Mouse (Mus musculus) heart, adult 9 months (tissue): ENCODE data around the gene Gucy1a1.
"Not testable (repeated sequence)": the region's sequence is repeated elsewhere in the genome, so short reads cannot be mapped to it uniquely, and the experiment has no call there.

ENCODE experiments used
- DNase-seq, 2 experiments: peaks; one replicate each; pipeline ENCODE4 v3.0.0; 2022; ENCODE audit warnings: low spot score in 2 of 2

The Gucy1a1 gene

DNA sequence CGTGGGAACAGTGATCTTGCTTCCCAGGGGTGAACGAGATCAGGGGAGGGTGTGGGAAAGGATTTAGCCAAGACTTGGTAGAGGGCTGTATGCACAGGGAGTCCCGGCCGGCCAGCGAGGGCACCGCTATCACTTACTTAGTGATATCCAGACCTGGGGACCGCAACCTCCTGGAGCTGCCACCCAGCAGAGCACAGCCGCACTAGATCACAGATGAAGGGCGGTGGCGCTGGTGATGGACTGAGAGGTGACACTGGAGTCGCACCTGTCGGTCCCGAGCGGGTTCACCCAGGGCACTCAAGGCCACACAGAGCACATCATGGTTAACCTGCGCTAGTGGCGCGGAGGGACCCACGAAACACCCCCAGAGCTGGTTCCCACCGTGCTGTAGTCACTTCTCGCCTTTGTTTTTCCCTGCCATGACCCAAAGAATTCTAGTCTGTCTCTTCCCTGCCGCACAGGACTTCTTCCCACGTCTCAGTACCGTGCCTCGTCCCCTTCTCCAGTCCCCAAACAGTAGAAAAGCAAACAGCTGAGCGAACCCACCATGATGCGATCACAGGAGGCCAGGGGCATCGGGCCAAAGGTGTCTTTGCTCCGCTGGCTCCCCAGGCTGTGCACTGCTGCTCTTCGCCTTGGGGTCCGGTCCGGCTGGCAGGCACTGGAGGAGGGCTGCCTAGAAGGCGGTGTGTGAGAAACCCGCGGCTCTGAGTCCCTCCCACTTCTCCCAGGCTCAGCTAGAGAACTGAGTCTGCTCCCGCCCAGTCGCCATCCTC lies at the start of gene Gucy1a1:
Gucy1a1 (minus strand) TSS at position 664 of the 776 bp plus-strand sequence.
- DNase-seq = peak; percentile 64 to 66

DNA sequence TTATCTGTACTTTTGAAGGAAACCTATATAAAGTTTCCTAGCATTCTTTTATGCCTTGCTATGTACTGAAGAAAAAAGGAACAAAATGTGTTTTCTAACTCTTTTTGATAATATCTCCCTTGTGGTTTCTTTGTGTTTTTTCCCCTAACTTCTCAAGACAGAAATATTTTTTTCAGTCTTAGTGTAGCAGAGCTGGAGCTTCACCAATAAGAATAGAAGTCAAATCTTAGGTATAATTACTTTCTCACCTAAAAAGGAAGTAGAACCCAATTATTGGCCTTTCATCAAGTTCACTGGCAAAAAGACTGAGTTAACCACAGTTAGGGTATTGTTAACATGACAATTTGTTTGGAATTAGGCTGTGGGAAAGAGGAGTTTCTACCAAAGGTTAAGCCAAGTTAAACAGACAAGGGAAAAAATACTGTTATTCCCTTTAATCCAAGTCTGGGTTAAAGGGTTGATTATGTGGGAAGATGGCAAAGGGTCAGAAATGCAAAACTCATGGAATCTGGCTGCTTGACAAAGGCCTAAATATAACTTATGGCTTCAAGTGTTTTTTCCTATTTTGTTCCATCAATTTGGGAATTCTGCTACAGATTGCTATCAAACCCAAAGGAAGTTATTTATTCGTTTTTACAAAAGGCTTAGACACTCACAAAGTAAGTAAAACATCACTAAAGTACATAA lies 46.1 kb upstream of the Gucy1a1 start:
- DNase-seq = peak; percentile 9 to 23

DNA sequence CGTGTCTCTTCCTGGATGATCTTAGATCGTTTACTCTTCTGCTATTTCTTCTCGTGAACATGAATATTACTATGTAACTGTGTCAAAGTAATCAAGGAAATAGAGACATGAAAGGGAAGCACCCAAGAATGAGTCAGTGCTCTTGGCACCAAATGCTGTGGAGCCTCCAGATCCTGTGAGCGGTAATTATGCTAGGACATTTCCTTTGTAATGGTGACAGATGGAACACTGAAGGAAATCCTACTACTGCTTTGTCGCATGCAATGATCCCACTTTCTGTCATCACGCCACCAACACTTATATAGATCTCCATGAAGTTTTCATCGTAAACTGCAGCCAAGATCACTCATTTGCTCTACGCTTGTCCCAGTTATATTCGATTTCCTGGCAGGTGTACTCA lies 40.0 kb upstream of the Gucy1a1 start:
- peak; percentile 24 to 27 for DNase-seq

DNA sequence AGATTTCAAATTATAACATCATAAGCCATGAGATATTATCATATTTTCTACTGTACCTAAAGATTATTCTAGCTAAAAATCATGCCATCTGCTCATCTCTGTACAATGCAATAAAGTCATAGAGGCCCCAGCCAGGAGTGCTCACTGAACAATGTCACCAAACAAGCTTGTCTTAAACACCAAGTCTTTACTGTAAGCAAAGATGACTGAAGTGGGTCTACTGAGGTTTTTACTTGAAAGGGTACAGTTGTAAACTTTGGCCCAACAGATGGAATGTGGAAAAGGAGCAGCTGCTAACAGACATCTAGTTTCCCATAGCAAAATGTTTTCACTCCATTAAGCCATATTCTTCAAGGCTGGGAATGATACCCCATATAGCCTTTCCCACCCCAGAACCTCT lies 35.9 kb upstream of the Gucy1a1 start:
- no peak for DNase-seq

DNA sequence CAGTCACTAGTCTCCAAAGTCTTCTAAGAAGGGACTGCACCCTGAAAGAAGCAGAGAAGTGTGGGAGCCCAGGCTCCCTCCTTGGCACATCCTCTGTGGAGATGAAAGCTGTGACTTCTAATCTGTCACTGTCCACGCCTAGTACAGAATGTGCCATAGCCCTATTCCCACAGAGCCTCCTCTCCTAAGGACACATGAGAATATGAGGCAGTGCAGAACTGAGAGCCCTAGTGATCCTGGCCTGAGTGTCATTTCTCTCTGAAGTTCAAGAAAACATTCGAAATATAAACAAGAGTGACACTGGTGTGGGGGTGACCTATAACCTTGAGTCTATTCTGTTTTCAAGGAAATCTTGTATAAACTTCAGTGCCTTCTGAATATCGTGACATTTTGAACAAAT lies 34.7 kb upstream of the Gucy1a1 start:
- peak in 1 of 2 experiments; percentile 25 for DNase-seq

DNA sequence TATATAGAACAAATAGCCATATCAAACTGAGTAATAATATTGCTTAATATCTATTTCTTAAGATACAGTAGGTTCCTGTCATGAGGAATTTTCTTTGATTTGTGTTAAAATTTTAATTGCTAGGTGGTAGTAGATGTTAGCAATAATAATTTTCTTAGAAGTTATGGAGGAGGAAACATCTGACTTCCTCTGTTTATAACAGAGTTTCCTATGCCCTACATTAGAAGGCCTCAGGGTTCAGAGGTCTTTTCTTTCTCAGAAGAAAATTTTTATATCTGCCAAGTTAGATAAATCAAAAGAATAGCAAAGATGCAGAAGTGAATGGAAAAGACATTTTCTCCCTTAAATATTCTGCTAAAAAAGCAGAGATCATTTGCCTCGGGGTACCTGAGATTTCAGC lies 29.9 kb upstream of the Gucy1a1 start:
- no peak for DNase-seq

DNA sequence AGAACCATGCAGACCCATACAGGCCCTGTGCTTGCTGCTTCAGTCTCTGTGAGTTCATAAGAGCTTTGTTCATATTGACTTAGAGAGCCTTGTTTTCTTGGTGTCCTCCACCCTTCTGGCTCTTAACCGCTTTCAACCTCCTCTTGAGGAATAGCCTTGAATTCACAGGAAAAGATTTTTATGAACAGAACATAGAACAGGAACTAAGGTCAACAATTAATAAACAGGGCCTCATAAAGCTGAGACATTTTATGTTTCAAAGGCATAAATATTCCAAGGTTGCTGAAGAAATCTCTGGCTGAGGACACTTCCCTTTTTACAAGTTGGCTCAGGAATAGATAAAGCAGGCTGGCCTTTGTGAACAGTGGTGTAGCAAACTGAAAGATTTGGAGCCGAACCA lies 21.5 kb upstream of the Gucy1a1 start:
- no peak for DNase-seq

DNA sequence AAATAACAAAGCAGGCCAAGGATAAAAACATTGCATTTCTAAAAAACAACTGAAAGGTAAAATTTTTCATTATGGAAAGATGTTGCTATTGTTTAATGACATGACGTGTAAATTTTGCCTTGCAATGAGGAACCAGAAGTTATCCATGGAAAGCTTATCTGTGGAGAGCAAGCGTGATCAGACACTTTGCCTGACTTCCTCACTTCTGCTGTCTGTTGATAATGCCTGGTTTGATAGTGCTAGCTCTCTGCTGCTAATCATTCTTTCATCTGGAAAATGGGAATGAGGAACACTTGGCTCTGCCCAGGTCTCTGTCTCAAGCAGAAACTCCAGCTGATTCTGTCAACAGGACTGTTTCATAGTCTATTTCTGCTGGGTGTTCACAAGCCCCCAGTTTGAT lies 20.3 kb upstream of the Gucy1a1 start:
- no peak for DNase-seq

DNA sequence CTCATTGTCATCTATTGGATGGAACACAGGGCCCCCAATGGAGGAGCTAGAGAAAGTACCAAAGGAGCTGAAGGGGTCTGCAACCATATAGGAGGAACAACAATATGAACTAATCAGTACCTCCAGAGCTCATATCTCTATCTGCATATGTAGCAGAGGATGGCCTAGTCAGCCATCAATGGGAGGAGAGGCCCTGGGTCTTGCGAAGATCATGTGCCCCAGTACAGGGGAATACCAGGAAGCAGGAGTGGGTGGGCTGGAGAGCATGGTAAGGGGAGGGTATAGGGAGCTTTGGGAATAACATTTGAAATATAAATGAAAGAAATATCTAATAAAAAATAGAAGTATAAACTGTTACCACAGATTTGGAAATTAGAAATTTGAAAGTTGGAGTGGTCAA lies 17.4 kb upstream of the Gucy1a1 start:
- not testable (repeated sequence) for DNase-seq

DNA sequence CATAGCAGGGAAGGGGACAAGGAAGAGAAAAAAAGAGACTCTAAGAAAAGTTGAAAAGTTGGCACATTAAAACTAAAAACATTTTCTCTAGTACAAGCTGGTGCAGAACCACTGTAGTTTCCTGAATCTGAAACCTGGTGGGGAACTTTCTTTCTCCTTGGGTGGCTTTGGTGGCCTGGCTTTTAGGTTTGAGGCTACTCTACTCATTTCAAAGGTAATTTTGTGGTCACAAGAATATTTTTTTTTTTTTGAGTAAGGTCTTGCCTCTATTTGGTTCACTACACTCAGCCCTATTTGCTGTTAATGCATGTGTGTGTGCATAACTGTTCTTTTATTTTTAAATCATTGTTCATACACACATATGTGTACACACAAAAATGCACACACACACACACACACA lies 389 bp upstream of the Gucy1a1 start:
- no peak for DNase-seq

DNA sequence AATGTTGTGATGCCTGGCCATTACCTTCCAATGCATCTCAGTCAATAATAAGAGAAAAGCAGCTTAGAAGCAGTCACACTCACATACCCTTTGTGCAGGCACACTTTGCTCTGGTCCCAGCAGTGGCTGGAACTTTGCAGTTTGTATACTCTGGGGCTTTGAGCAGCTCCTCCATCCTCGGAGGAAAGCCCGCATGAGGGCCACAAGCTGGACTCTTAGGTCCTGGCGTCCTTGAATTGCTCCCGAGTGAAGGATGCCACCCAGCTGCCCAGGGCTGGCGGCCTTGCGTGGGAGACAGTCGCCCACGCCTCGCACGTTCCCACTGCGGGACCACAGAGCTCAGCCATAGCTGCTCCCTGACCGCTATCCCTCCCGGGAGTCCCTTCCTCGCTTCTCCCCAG lies 864 bp downstream of the Gucy1a1 start:
- no peak for DNase-seq

DNA sequence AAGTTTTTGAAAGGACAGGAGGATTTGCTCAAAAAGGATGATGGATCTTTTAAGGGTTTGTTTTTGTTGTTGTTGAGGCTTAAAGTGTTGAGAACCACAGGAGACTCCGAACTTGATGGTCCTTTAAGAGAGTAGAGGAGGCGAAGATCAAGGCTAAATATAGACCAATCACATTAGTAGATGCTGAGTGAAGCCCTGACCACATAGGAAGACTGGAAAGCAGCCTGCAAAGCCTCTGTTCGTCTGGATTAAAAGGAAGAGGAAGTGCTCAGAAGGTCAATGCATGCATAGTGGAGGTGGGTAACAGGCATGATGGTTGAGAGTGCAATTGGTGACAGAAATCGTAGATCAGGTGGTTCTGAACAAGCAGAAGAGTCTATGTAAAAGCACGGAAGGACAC lies 4.8 kb downstream of the Gucy1a1 start:
- no peak for DNase-seq

DNA sequence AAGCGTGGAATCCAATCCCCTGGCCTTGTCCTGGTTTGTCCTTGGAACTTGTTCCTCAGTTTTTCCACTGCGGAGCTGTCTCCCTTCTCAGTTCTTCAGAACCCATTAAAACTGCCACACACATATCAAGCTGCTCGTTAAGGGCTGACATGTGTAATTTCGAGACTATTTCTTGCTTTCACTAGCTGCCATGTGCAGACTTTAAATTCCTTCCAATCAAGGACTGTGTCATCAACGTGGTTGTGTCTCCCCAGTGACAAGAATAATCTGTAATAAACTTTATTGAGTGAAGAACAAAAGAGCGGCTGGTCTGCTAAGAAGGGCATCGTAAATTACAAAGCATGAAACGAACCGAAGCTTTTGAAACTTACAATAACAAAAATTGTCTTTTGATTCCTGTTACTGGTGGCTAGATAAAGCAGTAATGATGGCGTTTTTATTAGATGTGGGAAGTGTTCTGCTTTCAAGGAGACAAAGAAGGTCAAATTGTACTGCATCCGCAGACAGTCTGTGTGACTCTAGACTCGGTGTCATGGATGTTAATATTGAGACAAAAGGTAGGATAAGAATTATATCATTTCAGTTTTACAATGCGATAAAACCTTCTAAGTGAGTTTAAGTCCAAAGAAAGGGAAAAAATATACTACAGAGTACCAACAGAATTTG lies 7.5 kb downstream of the Gucy1a1 start:
- no peak for DNase-seq

DNA sequence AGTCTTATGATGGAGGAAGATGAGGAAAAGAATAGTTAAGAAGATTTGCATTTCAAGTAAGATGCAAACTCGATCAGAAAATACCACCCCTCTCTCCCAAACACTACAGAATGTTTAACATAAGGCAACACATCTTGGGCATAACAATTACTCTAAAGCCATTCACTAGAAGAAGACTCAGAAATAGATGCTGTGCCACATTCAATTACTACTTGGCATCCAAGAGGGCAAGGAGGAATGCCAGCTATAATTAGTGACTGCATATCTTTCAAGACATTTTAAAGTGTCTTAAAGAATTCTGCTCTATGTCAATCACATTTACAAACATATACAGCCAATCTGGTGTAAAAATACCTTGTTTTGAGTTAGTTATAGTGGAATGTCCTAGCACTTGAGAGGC lies 10.1 kb downstream of the Gucy1a1 start:
- DNase-seq = no peak

DNA sequence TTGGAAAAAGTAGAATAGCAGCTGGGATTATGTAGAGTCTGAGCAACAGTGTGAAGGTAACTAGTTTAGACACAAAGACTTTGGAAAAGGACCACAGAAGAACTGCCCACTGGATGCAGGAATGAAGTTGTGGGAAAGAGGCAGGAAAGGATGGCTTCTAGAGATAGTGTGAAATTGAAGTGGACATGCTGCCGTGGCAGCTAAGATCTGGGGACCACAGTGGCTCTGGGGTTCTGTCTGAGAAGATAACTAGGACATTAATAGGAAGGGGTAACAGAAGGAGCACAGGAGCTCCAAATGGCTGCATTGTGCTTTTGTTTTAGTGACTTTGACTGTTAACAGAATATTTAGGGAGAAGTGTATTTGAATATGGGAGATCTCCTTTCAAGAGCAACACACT lies 16.3 kb downstream of the Gucy1a1 start:
- DNase-seq = no peak

DNA sequence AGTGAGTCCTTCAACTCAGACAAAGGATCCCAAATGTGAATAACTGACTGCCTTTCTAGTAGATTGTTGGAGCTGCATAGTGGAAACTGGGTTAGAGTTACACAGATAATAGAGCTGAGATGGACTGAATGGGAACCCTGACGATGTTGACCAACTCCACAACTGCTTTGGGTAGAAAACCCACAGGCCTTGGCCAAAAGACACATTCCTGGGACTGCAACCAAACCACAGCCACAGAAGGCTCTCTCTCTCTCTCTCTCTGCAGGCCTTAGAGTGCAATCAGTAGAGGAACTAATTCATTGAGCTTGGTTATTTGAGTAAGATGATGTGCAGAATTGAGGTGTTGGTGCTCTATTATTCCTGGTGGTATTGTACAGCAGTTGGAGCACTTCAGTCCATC lies 21.0 kb downstream of the Gucy1a1 start:
- DNase-seq = no peak

DNA sequence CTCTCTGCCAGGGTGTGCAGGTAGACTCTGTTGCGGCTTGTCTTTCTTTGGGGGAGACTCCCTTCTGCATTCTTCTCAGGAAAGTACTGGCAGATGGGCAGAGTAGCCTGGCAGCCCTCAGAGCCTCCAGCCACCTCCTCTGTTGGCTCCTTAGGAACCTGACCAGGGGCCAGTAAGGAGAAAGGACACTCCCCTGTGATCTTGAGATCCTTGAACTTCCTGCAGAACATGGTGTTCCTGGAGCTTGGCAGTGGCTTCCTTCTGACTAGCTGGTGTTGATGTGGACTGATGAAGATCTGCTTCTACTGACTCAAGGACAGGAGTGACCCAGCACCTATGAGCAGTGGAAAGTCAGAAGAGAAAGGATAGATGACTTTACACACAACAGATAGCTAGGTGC lies 26.7 kb downstream of the Gucy1a1 start:
- DNase-seq = no peak

DNA sequence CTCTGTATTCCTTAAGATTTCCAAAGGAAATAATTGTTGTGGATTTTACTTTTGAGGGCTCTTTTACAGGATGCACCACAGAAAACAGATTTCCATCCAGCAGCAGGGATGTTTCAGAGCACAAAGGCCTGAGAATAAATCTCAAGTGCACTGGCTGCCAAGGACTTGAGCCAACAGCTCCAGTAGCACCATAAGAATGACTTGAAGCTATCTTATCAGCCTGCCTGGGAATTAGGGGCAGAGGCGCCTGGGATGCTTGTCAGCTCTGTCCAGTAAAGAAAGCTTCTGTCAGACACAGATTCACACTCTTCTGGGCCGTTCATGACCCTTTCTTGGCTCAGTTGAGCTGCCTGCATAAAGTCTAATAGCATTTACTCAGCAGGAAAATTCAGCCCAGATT lies 33.1 kb downstream of the Gucy1a1 start:
- peak; percentile 72 to 73 for DNase-seq

DNA sequence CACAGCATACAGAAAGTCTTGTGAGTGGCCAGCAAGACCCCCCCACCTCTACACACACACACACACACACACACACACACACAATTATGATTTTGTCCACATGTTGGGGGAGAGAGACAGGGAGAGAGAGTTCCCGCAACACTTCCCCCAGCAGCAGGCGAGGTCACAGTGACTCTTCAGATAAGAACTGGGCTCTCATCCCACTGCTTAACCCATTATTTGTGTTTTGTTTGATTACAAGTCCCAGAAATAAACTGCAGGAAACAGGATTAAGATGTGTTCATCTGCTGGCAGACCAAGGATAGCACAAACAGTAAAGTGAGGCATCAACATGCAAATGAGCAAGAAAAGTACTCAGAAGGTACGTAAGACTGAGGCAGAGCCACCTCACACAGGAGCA lies 33.6 kb downstream of the Gucy1a1 start:
- peak; percentile 40 to 45 for DNase-seq

DNA sequence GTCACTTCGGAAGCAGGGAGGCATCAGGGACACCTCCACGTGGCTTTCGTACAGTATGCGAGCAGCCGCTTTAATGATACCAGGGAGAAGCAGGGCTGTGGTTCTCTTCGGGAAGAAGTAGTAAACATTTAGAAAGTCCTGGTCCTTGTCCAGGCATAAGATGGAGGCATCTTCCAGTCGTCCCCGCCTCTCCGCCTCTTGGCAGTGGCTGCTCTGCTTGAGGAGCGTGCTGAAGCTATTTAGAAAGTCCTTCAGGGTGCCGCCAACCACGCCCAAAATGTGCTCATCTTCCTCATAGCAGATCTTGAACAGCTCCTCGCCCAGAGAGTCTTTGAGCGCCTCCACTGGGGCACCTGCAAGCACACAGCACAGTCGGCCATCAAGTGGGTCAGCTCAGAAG lies 36.6 kb downstream of the Gucy1a1 start:
- DNase-seq = no peak

DNA sequence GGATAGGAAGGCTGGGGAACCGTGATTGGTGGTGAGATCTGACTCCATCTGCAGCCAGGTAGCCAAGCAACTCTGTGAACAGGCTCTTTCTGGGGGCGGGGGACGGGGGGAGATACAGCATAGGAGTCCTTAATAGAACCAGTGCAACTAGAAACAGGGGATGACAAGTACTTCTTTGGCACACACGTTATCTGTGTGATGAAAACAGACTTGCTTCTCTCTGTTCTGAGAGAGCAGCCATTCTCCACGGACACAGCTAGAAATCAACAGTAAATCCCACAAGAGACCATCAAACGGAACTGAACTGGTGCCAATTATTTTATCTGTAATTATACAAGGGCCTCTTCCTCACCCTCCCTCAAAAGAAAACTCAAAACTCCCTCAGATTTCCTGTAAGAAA lies 41.4 kb downstream of the Gucy1a1 start:
- peak; percentile 30 to 48 for DNase-seq

DNA sequence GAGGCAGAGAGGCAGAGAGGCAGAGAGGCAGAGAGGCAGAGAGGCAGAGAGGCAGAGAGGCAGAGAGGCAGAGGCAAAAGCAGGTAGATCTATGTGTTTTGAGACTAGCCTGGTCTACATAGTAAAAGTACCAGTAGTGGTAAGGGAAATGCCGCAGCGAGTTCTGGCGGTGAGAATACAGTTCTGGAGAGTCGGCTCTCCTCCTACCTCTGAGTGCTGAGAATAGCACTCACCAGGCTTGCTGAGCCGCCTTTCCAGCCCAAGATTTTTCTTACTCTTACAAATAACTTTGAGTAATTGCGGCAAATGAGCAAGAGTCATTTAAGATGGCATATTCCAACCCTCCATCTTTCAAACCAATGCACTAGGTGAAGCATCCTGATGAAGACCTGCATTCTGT lies 46.5 kb downstream of the Gucy1a1 start:
- no peak for DNase-seq

DNA sequence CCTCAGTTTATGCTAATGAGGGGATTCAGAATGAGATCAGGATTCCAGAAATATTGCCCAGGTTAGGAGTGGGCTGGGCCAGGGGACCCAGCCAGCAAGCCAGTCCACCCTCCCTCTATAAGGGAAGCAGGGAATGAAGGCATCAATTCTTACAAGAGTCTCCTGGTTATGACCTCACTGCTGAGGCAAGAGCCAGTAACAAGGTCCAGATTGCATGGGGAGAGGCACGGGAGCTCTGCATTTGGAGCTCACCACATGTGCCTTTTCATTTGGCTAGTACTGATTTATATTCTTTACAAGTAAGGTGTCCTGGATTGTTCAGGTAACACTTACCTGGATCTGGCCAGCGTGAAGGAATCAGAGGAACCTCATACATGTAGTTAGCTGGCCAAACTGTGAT lies 48.8 kb downstream of the Gucy1a1 start:
- DNase-seq = no peak
